Mouse (Mus musculus): ENCODE results near the gene Phf1. TPM values are rescaled to one million over a fixed set of nuclear protein-coding genes. Genes with fewer than 3 reads are reported as not detected.

Gene Phf1
- 8.5 TPM for polyA plus RNA-seq (2014; fragmentation: Illumina TruSeq; extraction: RNeasy Lipid Tissue Mini Kit (QIAGEN cat#74804); ENCODE audit: low read depth, low replicate concordance)

GRCm38 (mm10) chr17:26932839-26933398, at the start of gene Phf1:
Gene Phf1, plus strand, starts transcription at chr17:26933052.

GRCm38 (mm10) chr17:26916711-26917482, 16.0 kb upstream of the Phf1 start, which contains the start of gene Kifc5b:
Gene Kifc5b, plus strand, starts transcription at chr17:26917091.

GRCm38 (mm10) chr17:26939178-26939972, 6.5 kb downstream of the Phf1 start, which contains the start of gene Cuta:
Gene Cuta, minus strand, starts transcription at chr17:26939569.

GRCm38 (mm10) chr17:26941031-26941789, 8.4 kb downstream of the Phf1 start, which contains the start of gene Syngap1:
Gene Syngap1, plus strand, starts transcription at chr17:26941253.

GRCm38 (mm10) chr17:26972703-26973574, 40.1 kb downstream of the Phf1 start, which contains the start of gene Zbtb9:
Gene Zbtb9, plus strand, starts transcription at chr17:26973167.

Other genes with a start within 250 kb of the Phf1 start
- gene Crebrf, start 217.4 kb upstream of the Phf1 start, polyA plus RNA-seq (2014; fragmentation: Illumina TruSeq; extraction: RNeasy Lipid Tissue Mini Kit (QIAGEN cat#74804); ENCODE audit: low read depth, low replicate concordance), result 85.1 TPM
- 20.4 TPM for gene Bnip1, start 152.0 kb upstream of the Phf1 start, polyA plus RNA-seq (2014; fragmentation: Illumina TruSeq; extraction: RNeasy Lipid Tissue Mini Kit (QIAGEN cat#74804); ENCODE audit: low read depth, low replicate concordance)
- not detected for gene Nkx2-5, start 88.0 kb upstream of the Phf1 start, polyA plus RNA-seq (2014; fragmentation: Illumina TruSeq; extraction: RNeasy Lipid Tissue Mini Kit (QIAGEN cat#74804); ENCODE audit: low read depth, low replicate concordance)
- gene Kifc5b, start 16.0 kb upstream of the Phf1 start, polyA plus RNA-seq (2014; fragmentation: Illumina TruSeq; extraction: RNeasy Lipid Tissue Mini Kit (QIAGEN cat#74804); ENCODE audit: low read depth, low replicate concordance), result 0.85 TPM
- 4.3 TPM for gene Cuta, start 6.5 kb downstream of the Phf1 start, polyA plus RNA-seq (2014; fragmentation: Illumina TruSeq; extraction: RNeasy Lipid Tissue Mini Kit (QIAGEN cat#74804); ENCODE audit: low read depth, low replicate concordance)
- 6.9 TPM for gene Syngap1, start 8.2 kb downstream of the Phf1 start, polyA plus RNA-seq (2014; fragmentation: Illumina TruSeq; extraction: RNeasy Lipid Tissue Mini Kit (QIAGEN cat#74804); ENCODE audit: low read depth, low replicate concordance)
- gene Zbtb9, start 40.1 kb downstream of the Phf1 start, polyA plus RNA-seq (2014; fragmentation: Illumina TruSeq; extraction: RNeasy Lipid Tissue Mini Kit (QIAGEN cat#74804); ENCODE audit: low read depth, low replicate concordance), result 13.9 TPM
- gene Bak1, start 96.0 kb downstream of the Phf1 start, polyA plus RNA-seq (2014; fragmentation: Illumina TruSeq; extraction: RNeasy Lipid Tissue Mini Kit (QIAGEN cat#74804); ENCODE audit: low read depth, low replicate concordance), result 0.73 TPM
- 0.42 TPM for gene Itpr3, start 124.3 kb downstream of the Phf1 start, polyA plus RNA-seq (2014; fragmentation: Illumina TruSeq; extraction: RNeasy Lipid Tissue Mini Kit (QIAGEN cat#74804); ENCODE audit: low read depth, low replicate concordance)
- gene Uqcc2, start 200.9 kb downstream of the Phf1 start, polyA plus RNA-seq (2014; fragmentation: Illumina TruSeq; extraction: RNeasy Lipid Tissue Mini Kit (QIAGEN cat#74804); ENCODE audit: low read depth, low replicate concordance), result 130 TPM
- 0.08 TPM for gene Ip6k3, start 234.7 kb downstream of the Phf1 start, polyA plus RNA-seq (2014; fragmentation: Illumina TruSeq; extraction: RNeasy Lipid Tissue Mini Kit (QIAGEN cat#74804); ENCODE audit: low read depth, low replicate concordance)

Measured in testis, adult 10 weeks (tissue).